Mouse (Mus musculus): ENCODE measurements around the gene H2afj. TPM values are rescaled to one million over a fixed set of nuclear protein-coding genes. Genes with fewer than 3 reads are reported as not detected.

Gene H2afj
- polyA plus RNA-seq, 1 experiment: 254 TPM

DNA sequence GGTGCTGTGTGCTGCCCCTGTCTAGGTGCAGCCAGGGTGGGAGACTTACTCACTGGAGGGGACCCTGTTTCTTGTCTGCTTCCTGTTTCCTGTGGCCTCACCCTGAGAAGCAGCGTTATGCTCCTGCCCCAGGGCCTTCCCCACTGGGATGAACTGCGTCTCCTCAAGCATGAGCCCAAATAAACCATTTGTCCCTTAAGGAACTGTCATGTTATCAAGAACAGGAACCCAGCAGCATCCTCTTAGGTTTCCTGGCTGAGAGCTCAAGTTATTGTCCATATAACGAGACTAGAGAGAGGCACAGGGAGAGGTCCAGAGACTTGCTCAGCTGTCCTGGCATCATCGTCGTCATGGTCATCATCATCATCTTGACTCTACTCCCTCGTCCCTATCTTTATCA is 42.2 kb downstream of the H2afj start:
- H3K79me2 ChIP-seq (ENCODE audit: control insufficient read depth, insufficient read depth): no peaks in the 10 kb centered on the region
- TF ChIP-seq USF1 (IDR thresholded peaks at IDR 0.05; ENCODE audit: low read depth): no peak
- TF ChIP-seq REST (IDR thresholded peaks at IDR 0.05; ENCODE audit: insufficient read depth, insufficient read length): no peak
- no peak for TF ChIP-seq MAX (IDR thresholded peaks at IDR 0.05; ENCODE audit: low read depth)
- TF ChIP-seq MYOG (IDR thresholded peaks at IDR 0.05; ENCODE audit: control insufficient read depth in 1 of 3, insufficient read depth in 1 of 3, insufficient read length in 2 of 3, low read depth in 2 of 3): no peak
- no peak overlapping the region for H3ac ChIP-seq (ENCODE audit: control insufficient read depth, insufficient read length)
- H3K4me2 ChIP-seq (ENCODE audit: low read depth): no peak overlapping the region
- H3K27me3 ChIP-seq (ENCODE audit: control insufficient read depth, insufficient read depth, insufficient read length): no peaks in the 10 kb centered on the region
- no peak overlapping the region for H3K4me3 ChIP-seq
- H3K36me3 ChIP-seq (ENCODE audit: control insufficient read depth, insufficient read depth): no peaks in the 10 kb centered on the region

DNA sequence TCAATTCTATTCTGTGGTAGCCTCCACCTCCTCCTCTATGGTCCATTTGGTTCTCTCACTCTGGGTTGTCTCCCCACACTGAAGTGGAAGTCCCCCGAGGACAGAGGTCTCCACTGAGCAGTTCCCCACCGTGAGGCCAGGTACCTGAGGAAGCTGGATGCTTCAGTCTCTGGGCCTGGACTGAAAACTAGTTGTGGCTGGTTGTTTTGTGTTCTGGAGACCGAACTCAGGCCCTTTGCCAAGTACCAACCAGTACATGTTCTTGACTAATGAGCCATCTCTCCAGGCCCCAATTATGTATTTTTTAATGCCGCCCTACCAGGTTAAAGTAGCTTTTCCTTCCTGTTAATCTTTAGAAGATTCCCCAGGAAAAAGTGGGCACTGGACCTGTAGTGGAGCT is 44.3 kb downstream of the H2afj start:
- Histone ChIP-seq H3K36me3 (ENCODE audit: control insufficient read depth, insufficient read depth) (no peaks in the 10 kb centered on the region), H3K79me2 (ENCODE audit: control insufficient read depth, insufficient read depth) (no peaks in the 10 kb centered on the region), H3ac (ENCODE audit: control insufficient read depth, insufficient read length) (no peak overlapping the region), H3K4me2 (ENCODE audit: low read depth) (no peak overlapping the region), H3K4me3 (no peak overlapping the region), H3K27me3 (ENCODE audit: control insufficient read depth, insufficient read depth, insufficient read length) (no peaks in the 10 kb centered on the region)
- TF ChIP-seq TCF12 (IDR thresholded peaks at IDR 0.05; ENCODE audit: insufficient read depth, poor library complexity, severe bottlenecking): no peak
- no peak for TF ChIP-seq MYOG (IDR thresholded peaks at IDR 0.05; ENCODE audit: control insufficient read depth in 1 of 3, insufficient read depth in 1 of 3, insufficient read length in 2 of 3, low read depth in 2 of 3)
- TF ChIP-seq SRF (IDR thresholded peaks at IDR 0.05; ENCODE audit: control insufficient read depth, insufficient read length, low read depth): no peak
- no peak for TF ChIP-seq POLR2AphosphoS2 (IDR thresholded peaks at IDR 0.05; ENCODE audit: insufficient read length, low read depth)
- no peak for TF ChIP-seq E2F4 (IDR thresholded peaks at IDR 0.05; ENCODE audit: insufficient read depth)
- no peak for TF ChIP-seq MYOD1 (IDR thresholded peaks at IDR 0.05; ENCODE audit: control insufficient read depth in 1 of 3, insufficient read length in 2 of 3, low read depth in 2 of 3)
- no peak for TF ChIP-seq REST (IDR thresholded peaks at IDR 0.05; ENCODE audit: insufficient read depth, insufficient read length)
- no peak for TF ChIP-seq USF1 (IDR thresholded peaks at IDR 0.05; ENCODE audit: low read depth)
- no peak for TF ChIP-seq TCF3 (IDR thresholded peaks at IDR 0.05; ENCODE audit: insufficient read length, low read depth)
- TF ChIP-seq MAX (IDR thresholded peaks at IDR 0.05; ENCODE audit: low read depth): no peak
- TF ChIP-seq POLR2A (IDR thresholded peaks at IDR 0.05; ENCODE audit: insufficient read length, low read depth): no peak
- no peak for TF ChIP-seq CEBPB (IDR thresholded peaks at IDR 0.05; ENCODE audit: insufficient read depth, poor library complexity, severe bottlenecking)

DNA sequence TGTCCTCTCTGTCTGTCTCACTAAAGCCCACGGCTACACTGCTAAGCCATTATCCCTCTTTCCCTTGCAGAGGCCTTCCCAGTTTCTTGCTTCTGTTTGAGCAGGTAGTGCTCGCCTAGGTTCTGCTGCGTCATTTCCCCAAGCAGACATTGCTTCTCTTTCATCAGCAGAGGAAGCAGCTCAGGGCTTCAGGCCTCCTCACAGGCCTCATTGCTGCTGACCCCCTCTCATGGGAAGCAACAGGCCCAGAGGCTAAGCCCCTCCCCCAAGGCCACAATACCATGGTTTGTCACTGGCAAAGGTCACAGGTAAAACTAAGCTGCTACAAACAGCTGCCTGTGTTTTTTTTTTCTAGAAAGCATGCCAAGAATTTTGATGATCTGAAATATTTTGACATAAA is 44.7 kb downstream of the H2afj start:
- Histone ChIP-seq H3K79me2 (ENCODE audit: control insufficient read depth, insufficient read depth) (no peaks in the 10 kb centered on the region), H3K27me3 (ENCODE audit: control insufficient read depth, insufficient read depth, insufficient read length) (no peaks in the 10 kb centered on the region), H3K36me3 (ENCODE audit: control insufficient read depth, insufficient read depth) (no peaks in the 10 kb centered on the region), H3K4me2 (ENCODE audit: low read depth) (no peak overlapping the region), H3K4me3 (no peak overlapping the region), H3ac (ENCODE audit: control insufficient read depth, insufficient read length) (no peak overlapping the region)
- TF ChIP-seq CEBPB (IDR thresholded peaks at IDR 0.05; ENCODE audit: insufficient read depth, poor library complexity, severe bottlenecking) (no peak), POLR2AphosphoS2 (IDR thresholded peaks at IDR 0.05; ENCODE audit: insufficient read length, low read depth) (no peak), SRF (IDR thresholded peaks at IDR 0.05; ENCODE audit: control insufficient read depth, insufficient read length, low read depth) (no peak), E2F4 (IDR thresholded peaks at IDR 0.05; ENCODE audit: insufficient read depth) (no peak), REST (IDR thresholded peaks at IDR 0.05; ENCODE audit: insufficient read depth, insufficient read length) (no peak), POLR2A (IDR thresholded peaks at IDR 0.05; ENCODE audit: insufficient read length, low read depth) (no peak), TCF12 (IDR thresholded peaks at IDR 0.05; ENCODE audit: insufficient read depth, poor library complexity, severe bottlenecking) (no peak), MYOG (IDR thresholded peaks at IDR 0.05; ENCODE audit: control insufficient read depth in 1 of 3, insufficient read depth in 1 of 3, insufficient read length in 2 of 3, low read depth in 2 of 3) (no peak), MYOD1 (IDR thresholded peaks at IDR 0.05; ENCODE audit: control insufficient read depth in 1 of 3, insufficient read length in 2 of 3, low read depth in 2 of 3) (no peak), TCF3 (IDR thresholded peaks at IDR 0.05; ENCODE audit: insufficient read length, low read depth) (no peak), MAX (IDR thresholded peaks at IDR 0.05; ENCODE audit: low read depth) (no peak), USF1 (IDR thresholded peaks at IDR 0.05; ENCODE audit: low read depth) (no peak)

DNA sequence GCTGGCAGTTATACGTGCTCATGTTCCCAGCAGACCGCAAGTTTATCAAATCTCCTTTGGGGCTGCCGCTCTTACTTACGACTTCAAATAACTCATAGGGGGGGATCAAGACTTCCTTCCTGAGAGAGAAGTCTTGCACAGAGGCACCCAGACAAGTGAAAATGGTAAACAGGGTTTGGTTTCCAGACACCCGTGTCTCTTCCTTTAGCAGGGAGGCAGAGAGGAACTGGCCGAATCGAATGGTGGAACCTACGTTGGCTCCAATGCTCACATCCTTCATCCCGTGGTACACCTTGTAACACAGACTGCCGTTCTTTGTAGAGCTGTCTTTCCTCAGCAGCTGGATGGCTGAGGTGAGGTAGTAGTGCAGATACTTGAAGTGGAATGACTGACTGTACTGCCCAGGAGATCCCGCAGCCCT is 46.3 kb downstream of the H2afj start:
- TF ChIP-seq TCF12 (IDR thresholded peaks at IDR 0.05; ENCODE audit: insufficient read depth, poor library complexity, severe bottlenecking): no peak
- no peak for TF ChIP-seq SRF (IDR thresholded peaks at IDR 0.05; ENCODE audit: control insufficient read depth, insufficient read length, low read depth)
- no peak for TF ChIP-seq REST (IDR thresholded peaks at IDR 0.05; ENCODE audit: insufficient read depth, insufficient read length)
- TF ChIP-seq POLR2A (IDR thresholded peaks at IDR 0.05; ENCODE audit: insufficient read length, low read depth): no peak
- no peak for TF ChIP-seq TCF3 (IDR thresholded peaks at IDR 0.05; ENCODE audit: insufficient read length, low read depth)
- no peak for TF ChIP-seq E2F4 (IDR thresholded peaks at IDR 0.05; ENCODE audit: insufficient read depth)
- TF ChIP-seq USF1 (IDR thresholded peaks at IDR 0.05; ENCODE audit: low read depth): no peak
- TF ChIP-seq MAX (IDR thresholded peaks at IDR 0.05; ENCODE audit: low read depth): no peak
- no peak for TF ChIP-seq CEBPB (IDR thresholded peaks at IDR 0.05; ENCODE audit: insufficient read depth, poor library complexity, severe bottlenecking)
- no peak overlapping the region for H3K4me2 ChIP-seq (ENCODE audit: low read depth)
- no peak overlapping the region for H3ac ChIP-seq (ENCODE audit: control insufficient read depth, insufficient read length)
- H3K27me3 ChIP-seq (ENCODE audit: control insufficient read depth, insufficient read depth, insufficient read length): no peaks in the 10 kb centered on the region
- no peak overlapping the region for H3K4me3 ChIP-seq
- no peaks in the 10 kb centered on the region for H3K36me3 ChIP-seq (ENCODE audit: control insufficient read depth, insufficient read depth)
- H3K79me2 ChIP-seq (ENCODE audit: control insufficient read depth, insufficient read depth): no peaks in the 10 kb centered on the region

- H3K4me3 ChIP-seq: no peak overlapping the region
- no peak for TF ChIP-seq USF1 (IDR thresholded peaks at IDR 0.05; ENCODE audit: low read depth)
- no peak for TF ChIP-seq MYOG (IDR thresholded peaks at IDR 0.05; ENCODE audit: control insufficient read depth in 1 of 3, insufficient read depth in 1 of 3, insufficient read length in 2 of 3, low read depth in 2 of 3)
- no peak for TF ChIP-seq CEBPB (IDR thresholded peaks at IDR 0.05; ENCODE audit: insufficient read depth, poor library complexity, severe bottlenecking)
- TF ChIP-seq TCF12 (IDR thresholded peaks at IDR 0.05; ENCODE audit: insufficient read depth, poor library complexity, severe bottlenecking): no peak
- TF ChIP-seq MAX (IDR thresholded peaks at IDR 0.05; ENCODE audit: low read depth): no peak
- no peak for TF ChIP-seq E2F4 (IDR thresholded peaks at IDR 0.05; ENCODE audit: insufficient read depth)
- TF ChIP-seq MYOD1 (IDR thresholded peaks at IDR 0.05; ENCODE audit: control insufficient read depth in 1 of 3, insufficient read length in 2 of 3, low read depth in 2 of 3): no peak
- no peak for TF ChIP-seq POLR2A (IDR thresholded peaks at IDR 0.05; ENCODE audit: insufficient read length, low read depth)
- no peak for TF ChIP-seq TCF3 (IDR thresholded peaks at IDR 0.05; ENCODE audit: insufficient read length, low read depth)
- no peak for TF ChIP-seq POLR2AphosphoS2 (IDR thresholded peaks at IDR 0.05; ENCODE audit: insufficient read length, low read depth)
- no peak for TF ChIP-seq SRF (IDR thresholded peaks at IDR 0.05; ENCODE audit: control insufficient read depth, insufficient read length, low read depth)
- TF ChIP-seq REST (IDR thresholded peaks at IDR 0.05; ENCODE audit: insufficient read depth, insufficient read length): no peak
- no peaks in the 10 kb centered on the region for H3K27me3 ChIP-seq (ENCODE audit: control insufficient read depth, insufficient read depth, insufficient read length)
- no peaks in the 10 kb centered on the region for H3K79me2 ChIP-seq (ENCODE audit: control insufficient read depth, insufficient read depth)
- no peak overlapping the region for H3ac ChIP-seq (ENCODE audit: control insufficient read depth, insufficient read length)
- no peaks in the 10 kb centered on the region for H3K36me3 ChIP-seq (ENCODE audit: control insufficient read depth, insufficient read depth)
- H3K4me2 ChIP-seq (ENCODE audit: low read depth): no peak overlapping the region
Observed at GRCm38 (mm10) chr6:136855183-136855582, 47.1 kb downstream of the H2afj start.

All from myocyte (in vitro differentiated cells).